Mouse (Mus musculus) heart, postnatal 0 days (tissue): ENCODE measurements at regions not wholly inside any gene's neighbourhood (a gene's known extent, or its start where the extent isn't known, plus 50 kb on each side); places are given as distances from the start of the nearest gene placed in this dataset.

ENCODE experiments used
- ATAC-seq: fragments of 200-750 bp; cut with Nextera tagmentation; 2 replicates; pipeline ENCODE4 v1.8.0; 2017; ENCODE audit warnings: low read depth, moderate number of reproducible peaks, moderate library complexity; ENCODE audit not compliant: insufficient read depth
- DNase-seq: peaks from one replicate; pipeline ENCODE4 v3.0.0-alpha.2; 2016; ENCODE audit warnings: low spot score
- H3K27ac ChIP-seq: fragments of 300-500 bp; sonication (generic); 2 replicates; pipeline ENCODE4 v1.5.1; 2014; ENCODE audit warnings: low read depth, mild to moderate bottlenecking
- H3K27me3 ChIP-seq: fragments of 300-500 bp; sonication (generic); 2 replicates; pipeline ENCODE4 v1.6.1; 2014; ENCODE audit warnings: low read length, mixed read lengths; ENCODE audit not compliant: control insufficient read depth, insufficient read depth
- H3K36me3 ChIP-seq: fragments of 300-500 bp; sonication (generic); replicated peaks from 2 replicates; pipeline ENCODE4 v1.6.1; 2014; ENCODE audit warnings: low read length, mixed read lengths; ENCODE audit not compliant: control insufficient read depth, insufficient read depth
- H3K4me1 ChIP-seq: fragments of 300-500 bp; sonication (generic); 2 replicates; pipeline ENCODE4 v1.6.1; 2014; ENCODE audit warnings: antibody characterized with exemption; ENCODE audit not compliant: control insufficient read depth, insufficient read depth
- H3K4me2 ChIP-seq: fragments of 300-500 bp; sonication (generic); 2 replicates; pipeline ENCODE4 v1.6.1; 2014; ENCODE audit warnings: low read depth, mild to moderate bottlenecking, low read length, moderate library complexity
- H3K4me3 ChIP-seq: fragments of 300-500 bp; sonication (generic); 2 replicates; pipeline ENCODE4 v1.5.1; 2014; ENCODE audit warnings: low read depth, low read length
- H3K9ac ChIP-seq: fragments of 300-500 bp; sonication (generic); replicated peaks from 2 replicates; pipeline ENCODE4 v1.6.1; 2014; ENCODE audit warnings: low read depth, low read length, mixed read lengths
- H3K9me3 ChIP-seq: fragments of 300-500 bp; sonication (generic); replicated peaks from 2 replicates; pipeline ENCODE4 v1.6.1; 2016; ENCODE audit warnings: low read length; ENCODE audit not compliant: control insufficient read depth
- CTCF ChIP-seq: IDR thresholded peaks from 2 replicates; pipeline ENCODE4 v1.5.1; 2016; ENCODE audit warnings: antibody characterized with exemption, control low read depth, low read depth
- EP300 ChIP-seq: IDR thresholded peaks from 2 replicates; pipeline ENCODE4 v1.6.1; 2016; ENCODE audit warnings: antibody characterized with exemption, low read depth
- WGBS: fragments of 180-500 bp; shearing (Covaris S2); extraction: QIAGEN DNeasy Blood & Tissue Kit; methylation state at CpG from one replicate; pipeline ENCODE4 v1.1.7; 2014; 5-methylcytosine and 5-hydroxymethylcytosine counted together

DNA sequence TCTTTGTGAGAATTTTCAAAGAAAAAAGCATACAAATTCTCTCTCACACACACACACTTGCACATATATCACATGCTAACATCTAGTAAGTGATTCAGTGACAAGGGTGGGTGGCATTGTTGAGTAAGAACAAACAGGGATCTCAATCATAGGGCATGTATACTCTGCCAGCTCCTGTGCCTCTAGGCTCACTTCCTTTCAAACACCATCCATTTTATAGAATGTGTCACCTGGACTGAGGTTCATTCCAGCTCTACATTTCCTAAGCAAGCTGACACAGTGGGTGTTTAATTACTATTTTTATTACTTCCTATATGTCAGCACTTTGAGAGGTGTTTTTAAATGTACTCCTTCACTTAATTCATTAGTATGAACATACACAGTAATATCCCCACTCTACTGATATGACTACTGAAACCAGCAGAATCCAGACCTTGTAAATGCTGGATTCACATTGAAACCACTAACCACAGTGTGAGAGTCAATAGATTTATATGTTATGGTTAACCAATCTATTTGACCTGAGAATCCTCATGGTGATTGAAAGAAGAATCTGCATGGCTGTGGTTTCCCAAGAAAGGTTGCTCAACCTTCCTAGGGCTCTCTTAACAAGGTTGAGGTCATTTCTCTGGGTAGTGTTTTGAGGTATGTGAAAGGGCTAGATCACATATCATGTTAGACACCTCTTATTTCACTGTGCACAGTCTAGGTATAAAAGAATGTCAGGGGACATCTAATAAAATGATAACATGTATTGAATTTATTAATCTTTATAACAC is 480.5 kb upstream of the Tnp1 start:
- H3K9me3 ChIP-seq = no peaks in the 10 kb centered on the region
- no peaks in the 10 kb centered on the region for H3K36me3 ChIP-seq
- H3K4me3 ChIP-seq = no peak overlapping the region
- TF ChIP-seq CTCF (no peak), EP300 (no peak)
- no peak overlapping the region for H3K9ac ChIP-seq
- ATAC-seq (no peak), DNase-seq (no peak)
- H3K4me1 ChIP-seq = no peaks in the 10 kb centered on the region
- H3K27me3 ChIP-seq = no peaks in the 10 kb centered on the region
- H3K4me2 ChIP-seq = no peak overlapping the region
- H3K27ac ChIP-seq = no peak overlapping the region

DNA sequence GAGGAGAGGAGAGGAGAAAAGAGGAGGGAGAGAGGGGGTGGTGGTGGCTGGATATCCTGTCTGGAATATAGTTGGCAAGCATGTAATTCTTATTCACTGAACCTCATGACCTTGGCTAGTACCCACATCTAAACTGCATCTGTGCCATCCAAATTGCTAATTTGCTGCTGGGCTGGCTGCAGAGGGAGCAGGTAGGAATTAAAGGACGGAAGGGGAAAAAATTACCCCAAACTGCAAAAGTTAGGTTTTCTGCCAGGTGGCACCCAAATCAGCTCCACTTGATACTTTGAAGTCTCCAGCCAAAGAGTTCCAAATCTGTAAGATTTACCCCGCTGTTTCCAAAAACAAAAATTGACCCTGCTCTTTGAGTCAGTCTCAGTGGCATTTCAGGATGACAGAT is 466.2 kb upstream of the Tnp1 start:
- ATAC-seq = no peak
- 78% methylated on average over 2 of the region's 2 CpGs for WGBS

DNA sequence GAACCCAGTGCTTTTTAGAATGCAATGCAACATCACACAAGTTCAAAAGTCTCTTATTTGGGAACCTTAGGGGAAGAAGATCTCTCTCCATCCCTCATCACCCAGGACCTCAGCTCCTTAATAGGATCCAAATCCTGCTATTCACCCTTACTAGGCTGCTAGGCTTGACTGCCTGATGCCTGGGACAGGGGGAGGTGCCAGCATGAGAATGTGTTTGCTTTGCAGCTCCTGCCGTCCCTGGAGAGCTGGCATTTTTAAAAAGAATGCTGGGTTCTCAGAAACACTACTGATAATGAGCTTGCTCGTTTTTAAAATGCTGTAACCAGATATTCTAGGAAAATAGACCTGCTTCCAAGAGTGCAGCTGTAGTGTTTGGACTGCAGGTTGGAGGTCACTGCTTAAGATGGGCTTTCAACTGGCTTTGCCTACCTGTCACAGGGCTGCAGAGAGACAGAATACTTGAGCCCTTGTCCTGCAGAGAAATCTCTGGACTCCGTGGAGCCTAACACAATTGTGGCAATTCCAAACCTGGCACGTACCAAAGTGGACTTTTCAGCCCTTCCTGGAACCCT is 463.7 kb upstream of the Tnp1 start:
- Histone ChIP-seq H3K4me1 (no peaks in the 10 kb centered on the region), H3K4me2 (no peak overlapping the region), H3K27me3 (no peaks in the 10 kb centered on the region), H3K9me3 (no peaks in the 10 kb centered on the region), H3K27ac (no peak overlapping the region), H3K36me3 (no peaks in the 10 kb centered on the region), H3K4me3 (no peak overlapping the region), H3K9ac (no peak overlapping the region)
- no peak for ATAC-seq
- no peak for TF ChIP-seq EP300
- 43% methylated on average over 4 of the region's 4 CpGs for WGBS
- no peak for DNase-seq

More for the DNA sequence above, 466.2 kb upstream of the Tnp1 start:
- Histone ChIP-seq H3K4me3 (no peak overlapping the region), H3K27ac (no peak overlapping the region), H3K4me1 (no peaks in the 10 kb centered on the region), H3K4me2 (no peak overlapping the region), H3K9me3 (no peaks in the 10 kb centered on the region), H3K36me3 (no peaks in the 10 kb centered on the region), H3K27me3 (no peaks in the 10 kb centered on the region), H3K9ac (no peak overlapping the region)
- DNase-seq = no peak
- no peak for TF ChIP-seq CTCF
- no peak for TF ChIP-seq EP300

DNA sequence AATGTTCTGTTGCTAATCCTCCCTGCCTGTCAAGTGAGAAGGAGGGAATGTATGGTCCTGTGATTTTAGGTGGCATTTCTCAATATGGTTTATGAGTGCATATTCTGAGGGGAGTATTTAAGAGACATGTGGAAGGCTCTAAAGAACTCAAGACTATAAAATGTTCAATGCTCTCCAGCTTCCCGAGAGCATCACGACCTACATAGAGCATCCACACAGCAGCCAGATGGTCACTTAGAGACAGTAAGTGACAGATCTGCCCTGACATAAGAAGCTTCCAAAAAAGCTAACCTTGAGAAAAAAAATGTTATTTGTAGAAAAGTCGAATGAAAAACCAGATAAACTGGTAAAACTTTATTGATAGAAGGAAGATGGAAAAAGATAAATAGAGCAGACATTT is 444.9 kb upstream of the Tnp1 start:
- ATAC-seq (no peak), DNase-seq (no peak)
- TF ChIP-seq CTCF (no peak), EP300 (no peak)
- no peak overlapping the region for H3K27ac ChIP-seq
- WGBS = 70% methylated on average over 3 of the region's 3 CpGs
- H3K4me3 ChIP-seq = no peak overlapping the region
- no peaks in the 10 kb centered on the region for H3K9me3 ChIP-seq
- H3K4me1 ChIP-seq = no peaks in the 10 kb centered on the region
- H3K4me2 ChIP-seq = no peak overlapping the region
- H3K9ac ChIP-seq = no peak overlapping the region
- no peaks in the 10 kb centered on the region for H3K36me3 ChIP-seq
- H3K27me3 ChIP-seq = no peaks in the 10 kb centered on the region

DNA sequence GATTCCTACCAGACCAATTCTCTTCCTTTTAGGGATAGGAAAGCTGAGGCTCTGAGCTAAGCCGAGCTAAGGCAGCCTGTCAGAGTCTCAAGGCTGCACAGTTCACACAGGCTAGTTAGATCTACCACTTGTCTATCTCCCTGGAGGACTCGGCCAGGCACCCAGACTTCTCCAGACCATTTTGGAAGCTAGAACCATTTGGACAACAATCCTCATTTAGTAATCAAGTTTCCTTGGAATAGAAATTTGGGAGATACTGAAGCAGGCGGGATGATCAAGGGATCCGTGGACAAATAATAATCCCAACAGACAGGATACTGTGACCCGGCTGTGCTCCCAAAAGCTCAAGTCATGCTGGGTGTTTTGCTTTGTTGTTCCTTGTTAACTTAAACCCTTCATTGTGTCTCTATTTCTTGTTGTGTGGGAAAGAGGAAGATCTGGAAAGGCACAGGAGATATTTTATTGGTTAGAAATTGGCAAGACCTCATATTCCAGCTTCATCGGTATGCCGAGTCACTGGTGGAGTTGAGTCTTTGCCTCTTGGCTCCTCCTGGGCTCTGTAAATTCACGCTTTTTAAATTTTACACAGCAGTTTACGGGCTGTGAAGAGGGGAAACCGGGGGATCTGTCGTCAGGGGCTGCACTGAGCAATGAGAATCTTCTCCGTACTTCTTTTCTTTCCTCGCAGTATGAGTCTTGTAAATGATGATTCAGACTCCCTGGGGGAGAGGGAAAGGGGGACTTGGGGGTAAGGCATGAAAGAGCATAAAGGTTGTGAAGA is 444.2 kb upstream of the Tnp1 start:
- Histone ChIP-seq H3K4me2 (no peak overlapping the region), H3K27me3 (no peaks in the 10 kb centered on the region), H3K9ac (no peak overlapping the region), H3K4me1 (no peaks in the 10 kb centered on the region), H3K36me3 (no peaks in the 10 kb centered on the region), H3K27ac (no peak overlapping the region), H3K9me3 (no peaks in the 10 kb centered on the region), H3K4me3 (no peak overlapping the region)
- 84% methylated on average over 13 of the region's 13 CpGs for WGBS
- no peak for DNase-seq
- no peak for ATAC-seq
- TF ChIP-seq EP300 (no peak), CTCF (no peak)
